Mouse (Mus musculus): ENCODE measurements at regions not wholly inside any gene's neighbourhood (a gene's known extent, or its start where the extent isn't known, plus 50 kb on each side); places are given as distances from the start of the nearest gene placed in this dataset.
A peak's percentile ranks its signal among the peaks of the same experiment; 100 is the strongest.

- Histone ChIP-seq H3K4me1 (peaks cover 17% of the 10 kb centered on the region; the same call in 1 of the 2 replicates), H3K27me3 (ENCODE audit: low read depth, poor library complexity, severe bottlenecking) (no peaks in the 10 kb centered on the region), H3K36me3 (no peaks in the 10 kb centered on the region), H3K27ac (no peak overlapping the region), H3K9me3 (replicated peaks) (no peaks in the 10 kb centered on the region), H3K4me3 (no peak overlapping the region)
- 82% methylated on average over 13 of the region's 13 CpGs for WGBS
- DNase-seq (ENCODE audit: low spot score), result no peak
These were observed 110.4 kb upstream of the Klf14 start for GRCm38 (mm10) chr6:31069243-31069642.

- Histone ChIP-seq H3K4me3 (no peak overlapping the region), H3K9me3 (replicated peaks) (no peaks in the 10 kb centered on the region), H3K36me3 (no peaks in the 10 kb centered on the region), H3K27me3 (ENCODE audit: low read depth, poor library complexity, severe bottlenecking) (no peaks in the 10 kb centered on the region), H3K27ac (no peak overlapping the region), H3K4me1 (peaks cover 26% of the 10 kb centered on the region)
- WGBS, result 93% methylated on average over 6 of the region's 6 CpGs
- DNase-seq (ENCODE audit: low spot score), result no peak
These were observed 111.7 kb upstream of the Klf14 start for GRCm38 (mm10) chr6:31070537-31070936.

GRCm38 (mm10) chr6:31070966-31071365 lies 112.1 kb upstream of the Klf14 start:
- no peaks in the 10 kb centered on the region for H3K27me3 ChIP-seq (ENCODE audit: low read depth, poor library complexity, severe bottlenecking)
- no peaks in the 10 kb centered on the region for H3K36me3 ChIP-seq
- no peaks in the 10 kb centered on the region for H3K9me3 ChIP-seq (replicated peaks)
- no peak overlapping the region for H3K4me3 ChIP-seq
- H3K4me1 ChIP-seq, result peaks cover 31% of the 10 kb centered on the region
- no peak overlapping the region for H3K27ac ChIP-seq
- DNase-seq (ENCODE audit: low spot score), result no peak
- WGBS, result 86% methylated on average over 9 of the region's 9 CpGs

- Histone ChIP-seq H3K4me3 (no peak overlapping the region), H3K9me3 (replicated peaks) (no peaks in the 10 kb centered on the region), H3K4me1 (peaks cover 42% of the 10 kb centered on the region), H3K36me3 (no peaks in the 10 kb centered on the region), H3K27me3 (ENCODE audit: low read depth, poor library complexity, severe bottlenecking) (no peaks in the 10 kb centered on the region), H3K27ac (no peak overlapping the region)
- 90% methylated on average over 7 of the region's 7 CpGs for WGBS
- no peak for DNase-seq (ENCODE audit: low spot score)
These were observed 113.2 kb upstream of the Klf14 start for GRCm38 (mm10) chr6:31072072-31072471.

- no peak overlapping the region for H3K4me3 ChIP-seq
- no peak overlapping the region for H3K27ac ChIP-seq
- H3K27me3 ChIP-seq (ENCODE audit: low read depth, poor library complexity, severe bottlenecking), result no peaks in the 10 kb centered on the region
- no peaks in the 10 kb centered on the region for H3K36me3 ChIP-seq
- no peaks in the 10 kb centered on the region for H3K9me3 ChIP-seq (replicated peaks)
- DNase-seq (ENCODE audit: low spot score), result no peak
- 42% methylated on average over 5 of the region's 5 CpGs for WGBS
- H3K4me1 ChIP-seq, result peaks cover 46% of the 10 kb centered on the region
These were observed 113.7 kb upstream of the Klf14 start for GRCm38 (mm10) chr6:31072559-31072958.

- WGBS, result 88% methylated on average over 8 of the region's 8 CpGs
- Histone ChIP-seq H3K4me1 (peaks cover 43% of the 10 kb centered on the region), H3K4me3 (no peak overlapping the region)
These were observed 114.5 kb upstream of the Klf14 start for GRCm38 (mm10) chr6:31073338-31073737.

GRCm38 (mm10) chr6:31074394-31074793 lies 115.5 kb upstream of the Klf14 start:
- Histone ChIP-seq H3K27ac (no peak overlapping the region), H3K27me3 (ENCODE audit: low read depth, poor library complexity, severe bottlenecking) (no peaks in the 10 kb centered on the region), H3K4me1 (peaks cover 44% of the 10 kb centered on the region), H3K9me3 (replicated peaks) (no peaks in the 10 kb centered on the region), H3K36me3 (no peaks in the 10 kb centered on the region), H3K4me3 (no peak overlapping the region)
- 58% methylated on average over 9 of the region's 9 CpGs for WGBS
- DNase-seq (ENCODE audit: low spot score), result no peak

More at GRCm38 (mm10) chr6:31073338-31073737, 114.5 kb upstream of the Klf14 start:
- H3K27me3 ChIP-seq (ENCODE audit: low read depth, poor library complexity, severe bottlenecking), result no peaks in the 10 kb centered on the region
- H3K27ac ChIP-seq, result no peak overlapping the region
- no peaks in the 10 kb centered on the region for H3K9me3 ChIP-seq (replicated peaks)
- DNase-seq (ENCODE audit: low spot score), result no peak
- H3K36me3 ChIP-seq, result no peaks in the 10 kb centered on the region

- no peak for DNase-seq (ENCODE audit: low spot score)
- peaks cover 51% of the 10 kb centered on the region for H3K4me1 ChIP-seq
- no peak overlapping the region for H3K4me3 ChIP-seq
These were observed 116.3 kb upstream of the Klf14 start for GRCm38 (mm10) chr6:31075209-31075571.

GRCm38 (mm10) chr6:31075572-31076477 lies 116.9 kb upstream of the Klf14 start:
- H3K36me3 ChIP-seq, result no peaks in the 10 kb centered on the region
- peak overlapping the region; percentile 51; the same call in 1 of the 2 replicates for H3K27ac ChIP-seq
- H3K4me3 ChIP-seq, result no peak overlapping the region
- peaks cover 51% of the 10 kb centered on the region for H3K4me1 ChIP-seq
- peak; percentile 82 for DNase-seq (ENCODE audit: low spot score)
- no peaks in the 10 kb centered on the region for H3K27me3 ChIP-seq (ENCODE audit: low read depth, poor library complexity, severe bottlenecking)
- 22% methylated on average over 13 of the region's 13 CpGs for WGBS
- H3K9me3 ChIP-seq (replicated peaks), result no peaks in the 10 kb centered on the region

More at GRCm38 (mm10) chr6:31075209-31075571, 116.3 kb upstream of the Klf14 start:
- 29% methylated on average over 2 of the region's 2 CpGs for WGBS
- no peaks in the 10 kb centered on the region for H3K9me3 ChIP-seq (replicated peaks)
- H3K27me3 ChIP-seq (ENCODE audit: low read depth, poor library complexity, severe bottlenecking), result no peaks in the 10 kb centered on the region
- peak overlapping the region; percentile 51; the same call in 1 of the 2 replicates for H3K27ac ChIP-seq
- no peaks in the 10 kb centered on the region for H3K36me3 ChIP-seq

GRCm38 (mm10) chr6:31076478-31076834 lies 117.6 kb upstream of the Klf14 start:
- Histone ChIP-seq H3K4me1 (peaks cover 51% of the 10 kb centered on the region), H3K4me3 (no peak overlapping the region), H3K9me3 (replicated peaks) (no peaks in the 10 kb centered on the region), H3K27me3 (ENCODE audit: low read depth, poor library complexity, severe bottlenecking) (no peaks in the 10 kb centered on the region), H3K27ac (no peak overlapping the region; the same call in 1 of the 2 replicates), H3K36me3 (no peaks in the 10 kb centered on the region)
- 81% methylated on average over 6 of the region's 6 CpGs for WGBS
- DNase-seq (ENCODE audit: low spot score), result no peak

GRCm38 (mm10) chr6:31077216-31077615 lies 118.3 kb upstream of the Klf14 start:
- Histone ChIP-seq H3K9me3 (replicated peaks) (no peaks in the 10 kb centered on the region), H3K27ac (0 out of 2 replicates have a peak overlapping the region, but pooled peaks have one; percentile 10), H3K4me3 (no peak overlapping the region), H3K36me3 (no peaks in the 10 kb centered on the region), H3K27me3 (ENCODE audit: low read depth, poor library complexity, severe bottlenecking) (no peaks in the 10 kb centered on the region), H3K4me1 (peaks cover 53% of the 10 kb centered on the region)
- DNase-seq (ENCODE audit: low spot score), result no peak
- 74% methylated on average over 9 of the region's 9 CpGs for WGBS

- no peak overlapping the region for H3K27ac ChIP-seq
- DNase-seq (ENCODE audit: low spot score), result no peak
- no peaks in the 10 kb centered on the region for H3K36me3 ChIP-seq
- H3K27me3 ChIP-seq (ENCODE audit: low read depth, poor library complexity, severe bottlenecking), result no peaks in the 10 kb centered on the region
- 81% methylated on average over 9 of the region's 9 CpGs for WGBS
- peaks cover 56% of the 10 kb centered on the region for H3K4me1 ChIP-seq
- no peak overlapping the region for H3K4me3 ChIP-seq
- H3K9me3 ChIP-seq (replicated peaks), result no peaks in the 10 kb centered on the region
These were observed 118.9 kb upstream of the Klf14 start for GRCm38 (mm10) chr6:31077779-31078178.

GRCm38 (mm10) chr6:31078413-31078812 lies 119.5 kb upstream of the Klf14 start:
- H3K4me1 ChIP-seq, result peaks cover 62% of the 10 kb centered on the region
- no peak for DNase-seq (ENCODE audit: low spot score)
- no peaks in the 10 kb centered on the region for H3K27me3 ChIP-seq (ENCODE audit: low read depth, poor library complexity, severe bottlenecking)
- H3K4me3 ChIP-seq, result no peak overlapping the region
- WGBS, result 73% methylated on average over 6 of the region's 6 CpGs
- H3K9me3 ChIP-seq (replicated peaks), result no peaks in the 10 kb centered on the region
- no peak overlapping the region for H3K27ac ChIP-seq
- no peaks in the 10 kb centered on the region for H3K36me3 ChIP-seq

Data from limb, embryonic 10.5 days (tissue).